ENCODE assay signal across 16 mouse cellular contexts in the genomic region with DNA sequence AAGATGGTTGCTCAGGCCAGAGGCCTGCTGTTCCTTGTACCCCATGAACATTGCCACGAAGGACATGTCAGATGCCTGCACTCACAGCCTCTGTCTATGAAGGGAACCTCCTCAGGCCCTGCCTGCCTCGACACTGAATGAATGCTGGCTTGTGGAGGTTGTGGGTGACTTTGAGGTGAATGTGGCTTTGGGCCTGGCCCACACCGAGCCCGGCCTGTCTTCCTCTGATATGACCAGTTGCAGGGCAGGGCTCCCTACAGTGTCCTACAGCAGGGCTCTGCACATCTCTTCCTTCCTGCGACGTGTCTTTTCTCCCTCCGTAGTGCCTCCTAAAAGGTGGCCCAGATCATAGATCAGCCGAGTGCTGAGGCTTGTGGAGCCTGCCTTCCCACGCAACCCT. TPM values are rescaled to one million over a fixed set of nuclear protein-coding genes. Genes with fewer than 3 reads are reported as not detected.
A peak's percentile ranks its signal among the peaks of the same experiment; 100 is the strongest.
DNase-seq lines count a peak whose midpoint lies in the region; ATAC-seq and TF ChIP-seq lines count a peak whose summit lies in the region.
"Had no signal": no experiment of that assay in that cellular context is flagged by ENCODE, and none has a peak within 500 bp of the region (broad histone marks: within the 10 kb centered on the region; RNA-seq: fewer than 3 reads in every experiment).

No protein-coding gene starts in this region.

- H3K79me2 ChIP-seq in MEL (ENCODE audit: control insufficient read depth, insufficient read depth, low read length, poor library complexity) = no peaks in the 10 kb centered on the region

- peaks cover 8% of the 10 kb centered on the region; the same call in 1 of the 2 replicates for H3K36me3 ChIP-seq in heart, embryonic 10.5 days
- peaks cover 4% of the 10 kb centered on the region; the same call in 1 of the 2 replicates for H3K36me3 ChIP-seq in heart, embryonic 12.5 days
- no peaks in the 10 kb centered on the region for H3K36me3 ChIP-seq in MEL (ENCODE audit: control insufficient read depth in 1 of 2, insufficient read depth in 2 of 2, low read length in 2 of 2)
- H3K36me3 ChIP-seq in megakaryocyte, embryonic 14.5 days (replicated peaks; ENCODE audit: low read length) = peaks cover 23% of the 10 kb centered on the region
- peaks cover 20% of the 10 kb centered on the region; the same call in 1 of the 2 replicates for H3K36me3 ChIP-seq in forebrain, embryonic 13.5 days (ENCODE audit: poor library complexity, severe bottlenecking)
- H3K36me3 ChIP-seq: lung, embryonic 15.5 days had no signal

- no peak overlapping the region for H3K9ac ChIP-seq in heart, embryonic 12.5 days
- no peak overlapping the region for H3K9ac ChIP-seq in MEL (ENCODE audit: control insufficient read depth, low read depth, low read length, poor library complexity, severe bottlenecking)
- no peak overlapping the region for H3K9ac ChIP-seq in forebrain, embryonic 13.5 days
- H3K9ac ChIP-seq: lung, embryonic 15.5 days had no signal

- no peaks in the 10 kb centered on the region for H3K9me3 ChIP-seq in heart, embryonic 10.5 days
- no peaks in the 10 kb centered on the region for H3K9me3 ChIP-seq in heart, embryonic 12.5 days (replicated peaks)
- H3K9me3 ChIP-seq in MEL (replicated peaks; ENCODE audit: insufficient read depth, low read length) = no peaks in the 10 kb centered on the region
- H3K9me3 ChIP-seq in megakaryocyte, embryonic 14.5 days = 0 out of 2 replicates have a peak, but pooled peaks cover 3% of the 10 kb centered on the region
- H3K9me3 ChIP-seq in forebrain, embryonic 13.5 days (replicated peaks) = no peaks in the 10 kb centered on the region
- H3K9me3 ChIP-seq: lung, embryonic 15.5 days had no signal

- no peak for TF ChIP-seq POLR2A in MEL (IDR thresholded peaks at IDR 0.05; ENCODE audit: control insufficient read depth in 1 of 2, insufficient read depth in 1 of 2, low read depth in 1 of 2, low read length in 2 of 2, poor library complexity in 1 of 2)

- ATAC-seq in heart, embryonic 12.5 days (ENCODE audit: insufficient number of reproducible peaks, low FRiP score) = no peak
- peak; percentile 22 to 24; a peak in 3 of 4 replicates for ATAC-seq in hematopoietic stem cell, adult 5-6 weeks (replicated peaks in 1 of 2; ENCODE audit: insufficient read depth in 1 of 2, low FRiP score in 2 of 2, low TSS enrichment in 1 of 2, low read depth in 1 of 2, poor library complexity in 2 of 2, severe bottlenecking in 2 of 2)
- no peak for ATAC-seq in forebrain, embryonic 13.5 days
- ATAC-seq: midbrain, embryonic 16.5 days had no signal

- no peak; a peak in 1 of 6 replicates for TF ChIP-seq CTCF in MEL (IDR thresholded peaks at IDR 0.05 in 2 of 3, conservative IDR thresholded peaks at IDR 0.05 in 1 of 3; ENCODE audit: control insufficient read depth in 1 of 3, insufficient read depth in 1 of 3, low read depth in 2 of 3, low read length in 3 of 3, poor library complexity in 1 of 3, severe bottlenecking in 1 of 3)

- no peaks in the 10 kb centered on the region for H3K27me3 ChIP-seq in heart, embryonic 10.5 days (ENCODE audit: insufficient read depth, poor library complexity, severe bottlenecking)
- H3K27me3 ChIP-seq in heart, embryonic 12.5 days (replicated peaks) = no peaks in the 10 kb centered on the region
- no peaks in the 10 kb centered on the region for H3K27me3 ChIP-seq in MEL (ENCODE audit: control insufficient read depth in 1 of 2, insufficient read depth in 2 of 2, low read length in 2 of 2)
- H3K27me3 ChIP-seq in megakaryocyte, embryonic 14.5 days (replicated peaks) = peaks cover 37% of the 10 kb centered on the region
- no peaks in the 10 kb centered on the region for H3K27me3 ChIP-seq in forebrain, embryonic 13.5 days
- H3K27me3 ChIP-seq: lung, embryonic 15.5 days had no signal

- H3K27ac ChIP-seq in heart, embryonic 10.5 days = peak overlapping the region; percentile 31; the same call in 1 of the 2 replicates
- no peak overlapping the region for H3K27ac ChIP-seq in heart, embryonic 12.5 days (ENCODE audit: poor library complexity, severe bottlenecking)
- H3K27ac ChIP-seq in MEL (ENCODE audit: control insufficient read depth, low read depth, low read length) = no peak overlapping the region; the same call in 1 of the 2 replicates
- no peak overlapping the region; the same call in 1 of the 2 replicates for H3K27ac ChIP-seq in forebrain, embryonic 13.5 days
- H3K27ac ChIP-seq: left cerebral cortex, adult 2 months; lung, embryonic 15.5 days had no signal

- peak; percentile 36 to 48; a peak in 3 of 4 replicates for TF ChIP-seq EP300 in MEL (IDR thresholded peaks at IDR 0.05; ENCODE audit: low read depth in 1 of 2, low read length in 2 of 2)

- WGBS in heart, embryonic 10.5 days = 69% methylated on average over 9 of the region's 9 CpGs
- 78% methylated on average over 9 of the region's 9 CpGs for WGBS in heart, embryonic 12.5 days
- 89% methylated on average over 9 of the region's 9 CpGs for WGBS in forebrain, embryonic 13.5 days

- peaks cover 77% of the 10 kb centered on the region for H3K4me1 ChIP-seq in heart, embryonic 10.5 days
- H3K4me1 ChIP-seq in heart, embryonic 12.5 days (replicated peaks) = peaks cover 75% of the 10 kb centered on the region
- H3K4me1 ChIP-seq in MEL (ENCODE audit: control insufficient read depth in 1 of 2, insufficient read depth in 2 of 2, low read length in 2 of 2) = 0 out of 4 replicates have a peak, but pooled peaks cover 0 to 8% of the 10 kb centered on the region in 2 experiments
- peaks cover 64% of the 10 kb centered on the region for H3K4me1 ChIP-seq in megakaryocyte, embryonic 14.5 days
- peaks cover 41% of the 10 kb centered on the region for H3K4me1 ChIP-seq in forebrain, embryonic 13.5 days
- H3K4me1 ChIP-seq: lung, embryonic 15.5 days had no signal

- no peak for TF ChIP-seq RAD21 in MEL (IDR thresholded peaks at IDR 0.05; ENCODE audit: low read depth, low read length)

- no peak overlapping the region for H3K4me2 ChIP-seq in heart, embryonic 12.5 days
- no peak overlapping the region for H3K4me2 ChIP-seq in forebrain, embryonic 13.5 days
- H3K4me2 ChIP-seq: lung, embryonic 15.5 days had no signal

- H3K4me3 ChIP-seq in heart, embryonic 10.5 days = no peak overlapping the region
- H3K4me3 ChIP-seq in heart, embryonic 12.5 days = no peak overlapping the region
- H3K4me3 ChIP-seq in MEL (ENCODE audit: control insufficient read depth in 1 of 2, insufficient read depth in 1 of 2, low read depth in 2 of 2, low read length in 2 of 2) = no peak overlapping the region
- peak overlapping the region; percentile 75 for H3K4me3 ChIP-seq in megakaryocyte, embryonic 14.5 days (replicated peaks)
- no peak overlapping the region for H3K4me3 ChIP-seq in forebrain, embryonic 13.5 days
- H3K4me3 ChIP-seq: left cerebral cortex, adult 2 months; lung, embryonic 15.5 days had no signal

- DNase-seq in heart, embryonic 10.5 days (ENCODE audit: low spot score) = no peak
- DNase-seq in MEL (ENCODE audit: low read depth, low spot score) = no peak
- DNase-seq in adrenal gland, adult 2 months = no peak
- DNase-seq in kidney, adult 18-20 months = no peak
- DNase-seq: B cell, adult 2 months; cerebellum, postnatal 14 days; kidney, postnatal 25 days; thymus, postnatal 14 days had no signal

RNA-seq across cellular contexts. Expression of a gene that starts 16.7 kb away (rescaled TPM):
- polyA plus RNA-seq in heart, embryonic 10.5 days (2016; fragmentation: Nextera tagmentation; extraction: Ambion mirVana) = 11.7 TPM in 2 replicates
- 10.5 and 12.2 TPM in 2 replicates for polyA plus RNA-seq in heart, embryonic 12.5 days (2016; fragmentation: Nextera tagmentation; extraction: Ambion mirVana)
- total RNA-seq in MEL (2012; rRNA removed) = 27.7 and 29.8 TPM in 2 replicates
- 10 to 100 TPM; 62.5 to 69.7 TPM for polyA plus RNA-seq in MEL (2012; ENCODE audit: insufficient read depth in 1 of 2, insufficient read length in 2 of 2, low read depth in 1 of 2, low replicate concordance in 2 of 2, missing spikeins in 1 of 2)
- 12.9 and 14.5 TPM in 2 replicates for total RNA-seq in hematopoietic stem cell, adult 5-6 weeks (2017)
- polyA plus RNA-seq in megakaryocyte, embryonic 14.5 days (2012; ENCODE audit: insufficient read depth, low replicate concordance) = 7.0 and 8.7 TPM in 2 replicates
- 10 to 100 TPM; 38.7 to 42.1 TPM for total RNA-seq in adrenal gland, adult 2 months (2021)
- polyA plus RNA-seq in adrenal gland, adult 2 months (2012; rRNA removed) = 51.9 and 66.9 TPM in 2 replicates
- polyA plus RNA-seq in forebrain, embryonic 13.5 days (2015; fragmentation: Nextera tagmentation; extraction: Ambion mirVana) = 17.4 and 20.9 TPM in 2 replicates

RNA-seq across cellular contexts. Expression of a gene that starts 30.5 kb away (rescaled TPM):
- polyA plus RNA-seq in heart, embryonic 10.5 days (2016; fragmentation: Nextera tagmentation; extraction: Ambion mirVana) = 35.3 and 41.5 TPM in 2 replicates
- polyA plus RNA-seq in heart, embryonic 12.5 days (2016; fragmentation: Nextera tagmentation; extraction: Ambion mirVana) = 40.3 and 42.9 TPM in 2 replicates
- total RNA-seq in MEL (2012; rRNA removed) = 90.6 and 105 TPM in 2 replicates
- 100 to 1,000 TPM in 1 of 2 experiments, not detected in 1; 159 TPM for polyA plus RNA-seq in MEL (2012; ENCODE audit: insufficient read depth in 1 of 2, insufficient read length in 2 of 2, low read depth in 1 of 2, low replicate concordance in 2 of 2, missing spikeins in 1 of 2)
- total RNA-seq in hematopoietic stem cell, adult 5-6 weeks (2017) = 58.6 and 75.9 TPM in 2 replicates
- polyA plus RNA-seq in megakaryocyte, embryonic 14.5 days (2012; ENCODE audit: insufficient read depth, low replicate concordance) = 11.5 and 16.3 TPM in 2 replicates
- total RNA-seq in adrenal gland, adult 2 months (2021) = 10 to 100 TPM; 41.9 to 46.8 TPM
- 70.6 and 71.2 TPM in 2 replicates for polyA plus RNA-seq in adrenal gland, adult 2 months (2012; rRNA removed)
- 62.5 and 68.8 TPM in 2 replicates for polyA plus RNA-seq in forebrain, embryonic 13.5 days (2015; fragmentation: Nextera tagmentation; extraction: Ambion mirVana)

RNA-seq across cellular contexts. Expression of a gene that starts 43.3 kb away (rescaled TPM):
- not detected in 2 replicates for polyA plus RNA-seq in heart, embryonic 10.5 days (2016; fragmentation: Nextera tagmentation; extraction: Ambion mirVana)
- not detected in 2 replicates for polyA plus RNA-seq in heart, embryonic 12.5 days (2016; fragmentation: Nextera tagmentation; extraction: Ambion mirVana)
- 0.59 and 0.65 TPM in 2 replicates for total RNA-seq in MEL (2012; rRNA removed)
- under 1 TPM in 1 of 2 experiments, not detected in 1; 0.43 TPM for polyA plus RNA-seq in MEL (2012; ENCODE audit: insufficient read depth in 1 of 2, insufficient read length in 2 of 2, low read depth in 1 of 2, low replicate concordance in 2 of 2, missing spikeins in 1 of 2)
- 0.38 TPM in 1 of 2 replicates, not detected in the other for total RNA-seq in hematopoietic stem cell, adult 5-6 weeks (2017)
- polyA plus RNA-seq in megakaryocyte, embryonic 14.5 days (2012; ENCODE audit: insufficient read depth, low replicate concordance) = not detected in 2 replicates
- total RNA-seq in adrenal gland, adult 2 months (2021) = under 1 TPM; 0.28 to 0.43 TPM
- 0.35 and 0.90 TPM in 2 replicates for polyA plus RNA-seq in adrenal gland, adult 2 months (2012; rRNA removed)
- not detected in 2 replicates for polyA plus RNA-seq in forebrain, embryonic 13.5 days (2015; fragmentation: Nextera tagmentation; extraction: Ambion mirVana)
- polyA plus RNA-seq: heart, embryonic 14.5 days; lung, embryonic 15.5 days; midbrain, embryonic 16.5 days had no signal

RNA-seq across cellular contexts. Expression of a gene that starts 54.7 kb away (rescaled TPM):
- polyA plus RNA-seq in heart, embryonic 10.5 days (2016; fragmentation: Nextera tagmentation; extraction: Ambion mirVana) = 22.3 and 23.6 TPM in 2 replicates
- polyA plus RNA-seq in heart, embryonic 12.5 days (2016; fragmentation: Nextera tagmentation; extraction: Ambion mirVana) = 22.4 and 23.0 TPM in 2 replicates
- total RNA-seq in MEL (2012; rRNA removed) = 0.88 and 1.8 TPM in 2 replicates
- polyA plus RNA-seq in MEL (2012; ENCODE audit: insufficient read depth in 1 of 2, insufficient read length in 2 of 2, low read depth in 1 of 2, low replicate concordance in 2 of 2, missing spikeins in 1 of 2) = 1 to 10 TPM in 1 of 2 experiments, not detected in 1; 3.0 TPM
- total RNA-seq in hematopoietic stem cell, adult 5-6 weeks (2017) = 6.0 and 7.8 TPM in 2 replicates
- 25.3 and 64.2 TPM in 2 replicates for polyA plus RNA-seq in megakaryocyte, embryonic 14.5 days (2012; ENCODE audit: insufficient read depth, low replicate concordance)
- total RNA-seq in adrenal gland, adult 2 months (2021) = 10 to 100 TPM; 14.6 to 24.7 TPM
- 165 and 232 TPM in 2 replicates for polyA plus RNA-seq in adrenal gland, adult 2 months (2012; rRNA removed)
- 30.3 and 32.7 TPM in 2 replicates for polyA plus RNA-seq in forebrain, embryonic 13.5 days (2015; fragmentation: Nextera tagmentation; extraction: Ambion mirVana)

Comparison
In these comparisons a context has a peak if more than half of its experiments do, and no peak if none do; other contexts are left out.
1. ATAC-seq: peak in hematopoietic stem cell, adult 5-6 weeks (2 of 2); none in heart, embryonic 12.5 days (single experiment) and forebrain, embryonic 13.5 days (single experiment).